Mouse (Mus musculus): ENCODE measurements around the gene Gm20835.
"Not testable (repeated sequence)": the region's sequence is repeated elsewhere in the genome, so short reads cannot be mapped to it uniquely, and the experiment has no call there.

Gm20835 gene

DNA sequence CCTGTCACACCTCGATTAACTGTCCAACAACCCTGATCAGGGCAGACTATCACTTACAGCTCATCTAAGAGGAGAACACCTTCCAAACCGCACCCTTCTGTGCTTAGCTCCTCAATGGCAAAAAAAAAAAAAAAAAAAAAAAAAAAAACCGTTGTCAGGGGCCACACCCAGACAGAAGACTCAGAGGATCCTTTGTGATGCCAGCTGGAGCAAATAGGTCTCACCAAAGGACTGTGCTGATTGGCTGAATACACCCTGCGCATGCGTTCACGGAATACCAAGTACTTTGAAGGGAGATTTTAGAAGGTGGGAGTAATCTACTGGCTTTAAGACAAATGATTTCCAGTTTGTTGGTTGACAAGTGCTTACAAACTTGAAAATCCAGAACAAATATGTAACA lies at the start of gene Gm20835:
Gm20835 (minus strand) TSS at position 101 of the 400 bp plus-strand sequence.
- DNase-seq (ENCODE audit: low spot score) = not testable (repeated sequence)

Data from urinary bladder, postnatal 14 days (tissue).